In the genomic region with DNA sequence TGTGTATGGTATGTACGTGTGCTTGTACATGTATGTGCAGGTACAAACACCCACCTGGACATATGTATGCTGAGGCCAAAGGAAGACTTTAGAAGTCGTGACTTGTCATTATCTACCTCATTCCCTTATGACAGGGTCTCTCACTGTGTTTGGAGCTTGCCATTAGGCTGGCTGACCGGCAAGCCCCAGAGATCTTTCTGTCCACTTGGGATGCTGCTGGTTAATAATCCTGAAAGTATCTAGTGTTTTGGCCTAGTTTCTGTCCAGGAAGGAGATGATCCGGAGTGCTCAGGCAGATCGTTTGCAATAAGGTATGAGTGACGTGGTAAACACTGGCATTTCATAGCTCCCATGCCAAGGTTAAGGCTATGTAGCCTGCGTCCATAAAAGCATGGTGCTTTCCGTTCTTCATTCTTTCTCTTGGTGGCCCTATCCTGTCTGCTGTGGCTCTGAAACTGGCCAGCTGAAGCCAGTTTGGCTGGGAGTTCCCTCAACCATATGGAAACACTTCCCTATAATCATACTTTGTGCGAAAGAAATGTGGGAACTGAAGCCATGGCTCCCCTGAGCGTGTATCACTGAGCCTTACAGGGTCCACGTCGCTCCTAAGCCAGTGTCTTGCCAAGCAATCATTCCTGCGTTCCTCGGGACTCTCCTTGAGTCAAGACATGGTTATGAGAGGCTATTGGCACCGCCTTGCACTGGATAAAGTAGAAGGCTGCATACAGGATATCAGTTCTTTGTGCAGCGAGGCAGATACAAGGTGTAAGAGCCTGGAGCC, we compare ENCODE assay signal across 23 mouse cellular contexts.
"Had no signal": no experiment of that assay in that cellular context is flagged by ENCODE, and none has a peak within 500 bp of the region (broad histone marks: within the 10 kb centered on the region; RNA-seq: fewer than 3 reads in every experiment).

No protein-coding gene starts in this region.

- H3K27ac ChIP-seq: kidney, embryonic 15.5 days; left cerebral cortex, adult 2 months; limb, embryonic 12.5 days; liver, embryonic 14.5 days; macrophage; midbrain, embryonic 12.5 days; midbrain, embryonic 15.5 days; neural tube, embryonic 12.5 days; neural tube, embryonic 15.5 days; stomach, embryonic 15.5 days had no signal

- H3K4me2 ChIP-seq: kidney, embryonic 15.5 days; limb, embryonic 12.5 days; liver, embryonic 11.5 days; lung, embryonic 14.5 days; midbrain, embryonic 12.5 days; midbrain, embryonic 15.5 days; neural tube, embryonic 12.5 days; neural tube, embryonic 15.5 days; stomach, embryonic 15.5 days had no signal

- H3K4me1 ChIP-seq: kidney, embryonic 15.5 days; limb, embryonic 12.5 days; midbrain, embryonic 15.5 days; neural tube, embryonic 12.5 days; neural tube, embryonic 15.5 days; stomach, embryonic 15.5 days had no signal

- H3K27me3 ChIP-seq: kidney, embryonic 15.5 days; limb, embryonic 12.5 days; midbrain, embryonic 12.5 days; midbrain, embryonic 15.5 days; neural tube, embryonic 12.5 days; neural tube, embryonic 15.5 days; stomach, embryonic 15.5 days had no signal

- H3K9me3 ChIP-seq: kidney, embryonic 15.5 days; limb, embryonic 12.5 days; midbrain, embryonic 12.5 days; midbrain, embryonic 15.5 days; neural tube, embryonic 12.5 days; neural tube, embryonic 15.5 days; stomach, embryonic 15.5 days had no signal

- DNase-seq: kidney, adult 2 months; kidney, postnatal 10 days; kidney, postnatal 36 days; layer of hippocampus, postnatal 36 days; liver, postnatal 0 days; lung, embryonic 14.5 days; right cerebral cortex, adult 18-20 months; right cerebral cortex, postnatal 14 days; right cerebral cortex, postnatal 4 days; thymus, adult 18-20 months; thymus, postnatal 36 days had no signal

- H3K9ac ChIP-seq: kidney, embryonic 15.5 days; limb, embryonic 12.5 days; liver, embryonic 14.5 days; liver, postnatal 0 days; lung, embryonic 14.5 days; midbrain, embryonic 12.5 days; midbrain, embryonic 15.5 days; neural tube, embryonic 12.5 days; neural tube, embryonic 15.5 days; stomach, embryonic 15.5 days had no signal

- ATAC-seq: liver, postnatal 0 days; lung, postnatal 0 days; midbrain, embryonic 15.5 days had no signal

- H3K36me3 ChIP-seq: kidney, embryonic 15.5 days; limb, embryonic 12.5 days; midbrain, embryonic 12.5 days; midbrain, embryonic 15.5 days; neural tube, embryonic 12.5 days; neural tube, embryonic 15.5 days; stomach, embryonic 15.5 days had no signal

- H3K4me3 ChIP-seq: kidney, embryonic 15.5 days; left cerebral cortex, adult 2 months; limb, embryonic 12.5 days; midbrain, embryonic 12.5 days; midbrain, embryonic 15.5 days; neural tube, embryonic 12.5 days; neural tube, embryonic 15.5 days; stomach, embryonic 15.5 days had no signal
